Mouse (Mus musculus) heart, adult 18-20 months (tissue): ENCODE measurements around the gene Scrt2. TPM values are rescaled to one million over a fixed set of nuclear protein-coding genes. Genes with fewer than 3 reads are reported as not detected.
"Not testable (repeated sequence)": the region's sequence is repeated elsewhere in the genome, so short reads cannot be mapped to it uniquely, and the experiment has no call there.

Experiments
- DNase-seq, 2 experiments: peaks; one replicate each; pipeline ENCODE4 v3.0.0; 2021 to 2022; ENCODE audit warnings: mixed read lengths in 1 of 2
- long read RNA-seq, 2 experiments: library from polyadenylated mRNA; stranded (forward); transcript quantifications; one replicate each; pipeline ENCODE4 v2.0.0; 2021
- total RNA-seq, 2 experiments: library from RNA; stranded (reverse); gene quantifications; 2 replicates each; pipeline ENCODE4 v1.2.3; 2021

Gene Scrt2
- total RNA-seq, result not detected
- long read RNA-seq, experiment 1, result 0 reads
- long read RNA-seq, experiment 2, result 0 reads

DNA sequence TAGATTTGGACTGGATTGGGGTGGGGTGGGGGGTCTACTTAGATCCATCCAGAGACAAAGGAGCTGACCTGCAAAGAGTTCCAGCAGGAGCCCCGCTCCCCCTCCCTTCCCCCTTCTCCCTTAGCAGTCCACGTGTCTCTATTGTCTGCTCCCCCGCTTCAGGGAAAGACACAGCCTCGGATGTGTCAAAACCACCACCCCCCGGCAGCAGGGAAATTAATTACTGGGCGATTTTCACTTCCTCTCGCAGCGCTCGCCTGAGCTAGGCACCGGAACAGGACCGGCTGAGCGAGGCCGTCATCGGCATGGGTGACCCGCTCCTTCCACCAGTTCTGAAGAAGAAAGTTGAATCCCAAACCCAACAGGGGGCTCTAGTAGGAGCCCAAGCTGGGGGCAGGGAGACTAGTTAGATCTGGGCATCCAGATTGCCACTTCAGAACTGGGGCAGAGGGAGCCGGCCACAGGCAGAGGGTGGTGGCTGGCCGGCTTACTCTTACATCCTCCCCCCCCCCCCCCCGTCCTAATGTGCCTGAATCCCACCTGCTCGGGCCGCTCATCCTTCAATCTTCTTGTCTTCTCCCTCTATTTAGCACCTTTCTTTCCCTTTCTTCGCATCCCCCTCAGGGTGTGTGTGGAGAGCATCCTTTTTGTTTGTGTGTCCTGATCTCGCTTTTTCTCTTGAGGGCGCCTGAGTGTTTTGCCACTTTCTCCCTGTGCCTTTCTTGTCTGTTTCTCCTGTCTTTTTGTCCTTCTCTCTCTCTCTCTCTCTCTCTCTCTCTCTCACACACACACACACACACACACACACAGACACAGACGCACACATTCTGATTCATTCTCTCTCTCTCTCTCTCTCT lies at the start of gene Scrt2:
Gene Scrt2 (plus strand): TSS at position 845 of the 857 bp plus-strand sequence.
- DNase-seq, result peak in 1 of 2 experiments; percentile 54

DNA sequence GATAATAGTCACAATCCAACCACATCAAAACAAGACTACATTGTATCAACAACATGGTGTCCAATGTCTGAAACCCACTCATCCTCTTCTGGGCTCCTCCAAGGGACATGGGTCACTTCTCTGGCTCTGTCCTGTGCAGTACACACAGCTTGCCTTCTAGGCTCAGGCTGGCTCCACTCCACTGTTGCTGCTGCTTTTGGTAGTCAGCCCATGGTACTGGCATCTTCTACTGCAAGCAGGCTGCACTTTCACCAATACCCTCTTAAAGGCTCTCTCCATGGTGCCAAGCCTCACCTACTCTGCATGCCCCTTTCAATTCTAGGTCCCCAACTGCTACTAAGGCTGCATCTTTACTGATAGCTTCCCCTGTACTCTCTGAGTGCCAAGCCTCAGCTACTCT lies 41.2 kb upstream of the Scrt2 start:
- DNase-seq, result no peak

DNA sequence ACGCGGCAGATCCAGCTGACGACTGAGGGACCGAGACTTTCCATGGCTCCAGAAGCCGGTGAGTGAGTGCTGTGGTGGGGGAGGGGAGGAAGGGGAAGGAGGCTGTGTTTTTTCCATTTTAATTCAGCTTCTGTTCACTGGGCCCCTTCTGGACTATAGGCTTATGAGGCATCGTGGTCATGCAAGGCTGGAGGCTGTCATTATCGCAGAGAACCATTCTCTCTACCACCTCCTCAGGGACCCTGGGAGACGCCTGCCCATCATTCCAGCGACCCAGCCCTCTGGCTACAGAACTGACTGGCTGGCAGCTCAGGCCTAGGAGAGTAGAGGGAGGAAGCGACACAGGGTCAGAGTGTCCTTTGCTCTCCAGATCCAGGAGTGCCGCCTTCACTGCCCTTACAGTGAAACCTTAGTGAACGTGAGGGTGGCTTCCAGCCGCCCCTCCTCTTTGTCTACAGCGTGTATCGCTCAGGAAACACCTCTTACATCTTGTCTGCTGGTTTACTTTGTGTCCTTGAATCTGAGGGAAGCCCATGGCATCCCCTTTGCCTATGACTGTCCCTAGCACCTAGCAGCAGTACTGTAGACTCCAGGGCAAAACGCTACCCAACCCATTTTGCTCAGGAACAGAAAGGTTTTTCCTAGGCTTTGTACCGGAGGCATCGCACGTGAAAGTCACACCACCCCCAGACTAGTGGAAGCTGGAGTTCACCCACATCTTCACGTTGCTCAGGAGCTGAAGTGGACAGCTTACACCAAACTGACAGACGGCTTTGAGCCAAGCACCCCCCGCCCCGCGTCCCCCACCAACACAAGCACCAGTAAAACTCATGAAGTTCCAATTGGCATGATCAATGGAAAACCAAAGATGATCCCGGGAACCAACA lies 34.0 kb upstream of the Scrt2 start:
- DNase-seq, result no peak

DNA sequence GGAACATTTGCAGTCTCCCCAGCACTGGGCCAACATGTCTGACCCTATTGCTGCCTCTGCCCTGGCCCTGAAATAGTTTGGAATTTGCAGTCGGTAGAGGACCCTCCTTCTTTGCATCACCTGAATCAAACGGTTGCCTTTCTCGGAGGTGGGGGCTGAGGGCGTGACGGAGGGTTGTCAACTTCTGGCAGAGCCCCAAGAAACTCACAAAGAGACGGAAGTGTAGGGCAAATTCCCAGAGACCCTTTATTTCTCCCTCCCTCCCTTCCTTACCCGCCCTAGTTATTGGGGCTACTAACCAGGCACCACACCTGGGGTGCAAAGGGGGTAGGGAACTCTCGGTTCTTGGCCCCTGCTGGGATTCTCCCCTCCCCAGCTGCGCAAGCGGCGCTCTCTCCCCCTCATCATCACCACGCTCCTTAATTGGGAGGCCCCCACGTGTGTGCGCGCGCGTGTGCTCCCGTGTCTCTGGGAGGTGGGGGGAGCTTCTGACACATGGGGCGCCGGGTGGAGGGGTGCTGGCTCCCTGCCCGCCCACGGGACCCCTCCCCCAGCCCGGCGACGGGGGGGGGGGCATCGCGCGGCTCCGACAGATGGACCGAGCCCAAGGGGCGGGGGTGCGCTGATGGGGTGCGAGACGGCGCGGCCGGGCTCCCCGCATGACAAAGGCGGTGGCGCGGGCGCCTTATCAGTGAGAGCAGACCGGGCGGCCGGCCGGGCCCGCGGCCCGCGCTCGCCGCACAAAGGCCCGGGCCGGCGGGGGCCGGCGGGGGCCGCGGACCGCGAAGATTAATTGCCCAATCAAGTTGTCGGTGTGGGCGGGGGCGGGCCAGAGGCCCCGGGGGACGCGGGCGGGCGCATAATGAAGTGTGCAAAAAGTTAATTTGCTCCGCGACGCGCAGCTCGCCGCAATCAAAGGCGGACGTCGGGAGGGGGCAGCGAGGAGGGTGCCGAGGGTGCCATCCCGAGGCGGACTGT lies 33.0 kb upstream of the Scrt2 start:
- DNase-seq, result no peak

DNA sequence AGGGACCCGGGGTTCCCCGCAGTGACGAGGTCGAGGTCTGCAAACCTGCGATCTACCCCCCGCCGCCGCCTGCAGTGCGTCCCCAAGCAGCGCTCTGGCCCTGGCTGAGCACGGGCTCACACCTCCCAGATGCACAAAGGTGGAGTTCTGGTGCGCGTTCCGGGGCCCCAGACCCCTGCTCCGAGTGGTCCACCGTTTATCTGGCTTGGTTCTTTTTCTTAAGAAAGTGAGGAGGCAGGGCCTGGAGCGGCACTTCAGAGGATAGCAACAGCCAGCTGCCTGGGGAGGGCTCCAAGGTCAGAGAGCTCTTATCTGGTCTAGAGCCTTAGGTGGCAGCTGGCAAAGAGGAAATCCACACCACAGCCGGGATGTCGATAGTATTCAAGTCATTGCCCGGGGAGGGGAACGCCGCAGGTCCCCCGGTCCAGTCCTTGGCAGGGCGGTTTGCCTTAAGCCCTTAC lies 32.3 kb upstream of the Scrt2 start:
- DNase-seq, result no peak

DNA sequence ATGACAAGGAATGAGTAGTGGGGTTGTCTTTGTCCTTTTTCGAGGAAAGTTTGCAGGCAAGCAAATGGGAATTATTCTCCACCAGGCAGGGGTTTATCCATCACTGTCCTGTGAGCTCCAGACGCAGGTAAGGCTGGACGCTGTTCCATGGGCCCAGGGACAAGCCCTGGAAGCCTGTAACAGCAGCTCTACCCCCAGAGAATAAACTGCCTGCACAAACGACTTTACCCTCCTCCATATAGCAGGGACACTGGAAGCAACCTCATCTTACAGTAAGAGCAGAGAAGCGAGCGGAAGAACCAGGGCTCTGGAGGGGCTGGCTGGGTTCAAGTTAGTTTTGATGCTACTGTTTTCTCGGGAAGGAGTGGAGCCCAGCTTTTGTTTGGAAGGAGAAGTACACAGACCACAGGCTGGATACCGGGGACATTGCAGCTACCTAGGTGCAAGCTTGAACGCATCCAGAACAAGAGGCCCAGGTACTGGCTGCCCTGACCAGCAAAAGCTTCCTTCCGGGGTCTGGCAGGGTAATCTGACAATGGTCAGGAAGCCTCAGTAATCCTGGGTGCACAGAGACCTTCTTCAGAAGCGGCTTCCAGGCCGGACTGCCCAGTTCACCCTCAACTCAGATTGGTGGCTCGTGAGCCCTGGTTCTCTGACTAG lies 31.6 kb upstream of the Scrt2 start:
- no peak for DNase-seq

DNA sequence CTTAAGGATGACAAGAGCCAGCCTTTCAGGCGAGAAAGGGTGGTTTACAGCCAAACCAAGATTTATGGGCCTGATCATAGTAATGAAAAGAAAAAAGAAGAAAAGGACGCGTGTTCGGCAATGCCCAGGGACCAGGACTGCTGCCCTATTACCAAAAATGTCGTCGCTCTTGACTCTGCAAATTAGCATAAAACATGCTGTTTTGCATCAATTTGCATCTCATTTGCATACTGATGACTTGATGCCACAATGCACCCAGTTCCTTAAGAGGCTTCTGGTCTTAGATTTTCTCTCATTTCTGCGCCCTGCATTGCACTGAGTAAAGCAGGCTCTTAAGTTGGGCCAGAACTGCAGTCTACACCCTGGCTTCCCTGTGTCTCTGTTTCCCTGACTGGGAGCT lies 31.0 kb upstream of the Scrt2 start:
- no peak for DNase-seq

DNA sequence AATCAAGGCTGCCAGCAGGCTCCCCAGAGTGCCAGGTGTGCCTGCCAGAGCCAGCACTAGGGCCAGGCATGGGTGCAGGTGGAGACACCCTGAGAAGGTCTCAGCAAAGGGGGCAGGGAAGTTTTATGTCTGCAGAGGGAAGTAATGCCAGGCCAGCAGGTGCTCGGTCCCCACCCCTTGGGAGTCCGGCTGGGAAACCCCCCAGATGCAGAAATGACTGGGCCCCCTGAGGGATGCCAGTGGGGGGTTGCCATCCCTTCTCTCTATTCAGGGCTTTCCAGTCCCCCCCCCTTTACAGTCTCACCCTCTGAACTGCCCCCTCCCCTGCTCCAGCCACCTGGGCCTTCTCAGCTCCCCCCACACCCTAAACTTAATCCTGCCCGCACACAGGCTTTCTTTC lies 29.3 kb upstream of the Scrt2 start:
- DNase-seq, result no peak

DNA sequence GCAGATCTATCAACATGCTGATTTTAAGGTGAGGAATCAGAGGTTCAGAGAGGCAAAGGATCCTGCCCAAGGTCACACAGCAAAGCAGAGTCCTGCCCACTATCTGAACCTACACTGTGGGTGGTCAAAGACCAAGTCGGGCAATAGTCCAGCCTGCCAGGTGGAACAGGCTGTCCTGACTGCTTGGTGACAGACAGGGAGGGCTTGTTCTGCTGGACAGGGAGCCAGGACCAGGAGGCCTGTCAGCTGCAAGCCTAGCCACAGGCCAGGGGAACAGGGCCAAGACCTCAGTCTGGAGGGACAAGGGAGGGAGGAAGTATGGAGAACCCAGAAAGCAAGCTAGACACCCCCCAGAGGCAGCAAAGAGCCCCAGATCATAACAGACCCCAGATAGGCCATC lies 25.9 kb upstream of the Scrt2 start:
- DNase-seq, result peak in 1 of 2 experiments; percentile 19

DNA sequence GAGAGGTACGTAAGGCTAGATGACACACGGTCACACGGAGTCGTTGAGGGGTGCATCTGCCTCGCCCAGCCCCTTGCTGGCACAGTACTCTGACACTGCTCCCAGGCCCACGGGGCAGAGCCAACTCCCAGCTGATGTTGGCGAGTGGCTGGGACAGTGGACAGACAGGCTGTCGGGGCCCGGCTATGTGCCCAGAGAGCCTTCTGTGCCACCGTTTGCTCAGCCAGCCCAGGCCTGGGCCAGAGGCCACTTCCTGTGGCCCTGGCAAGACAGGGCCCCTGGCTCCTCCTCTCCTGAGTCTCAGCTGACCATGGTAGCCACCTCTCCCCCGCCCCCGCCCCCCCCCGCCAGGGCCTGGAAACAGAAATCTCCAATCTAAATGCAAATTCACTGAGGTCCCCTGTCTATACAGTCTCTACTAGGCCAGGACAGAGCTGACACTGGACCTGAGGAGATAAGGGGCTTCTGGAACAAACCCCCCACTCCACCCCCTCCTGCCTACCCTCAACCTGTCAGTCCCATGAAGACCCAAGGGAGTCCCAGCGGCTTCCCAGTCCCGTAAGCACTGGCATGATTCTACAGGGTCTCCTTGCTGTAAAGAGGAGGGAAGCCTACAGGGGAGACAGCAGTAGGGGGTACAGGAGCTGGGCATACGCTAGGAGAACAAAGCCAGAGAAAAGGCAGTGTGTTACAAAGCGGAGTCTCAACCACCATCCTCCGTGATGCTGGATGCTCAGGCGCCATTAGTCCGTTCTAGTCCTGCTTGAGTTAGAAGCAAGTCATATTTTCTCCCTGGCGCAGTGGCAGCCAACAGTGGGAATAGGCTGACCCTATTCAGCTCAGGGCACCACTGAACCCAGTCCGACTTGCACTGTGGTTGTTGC lies 24.7 kb upstream of the Scrt2 start:
- DNase-seq, result peak in 1 of 2 experiments; percentile 47

DNA sequence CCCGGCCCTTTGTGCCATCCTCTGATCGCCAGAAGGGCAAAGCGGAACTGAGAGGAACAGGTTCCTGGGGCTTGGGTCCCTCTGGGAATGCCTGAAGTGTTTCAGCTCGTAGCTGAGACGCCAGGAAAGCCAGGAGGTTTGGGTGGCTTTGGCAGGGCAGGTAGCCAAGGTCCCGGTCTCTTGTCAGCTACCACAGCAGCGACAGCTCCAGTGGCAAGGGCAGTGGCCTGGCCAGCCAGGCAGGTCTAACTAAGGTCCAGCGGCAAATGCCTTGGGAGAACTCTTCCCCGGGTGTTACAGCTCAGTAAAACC lies 24.1 kb upstream of the Scrt2 start:
- no peak for DNase-seq

DNA sequence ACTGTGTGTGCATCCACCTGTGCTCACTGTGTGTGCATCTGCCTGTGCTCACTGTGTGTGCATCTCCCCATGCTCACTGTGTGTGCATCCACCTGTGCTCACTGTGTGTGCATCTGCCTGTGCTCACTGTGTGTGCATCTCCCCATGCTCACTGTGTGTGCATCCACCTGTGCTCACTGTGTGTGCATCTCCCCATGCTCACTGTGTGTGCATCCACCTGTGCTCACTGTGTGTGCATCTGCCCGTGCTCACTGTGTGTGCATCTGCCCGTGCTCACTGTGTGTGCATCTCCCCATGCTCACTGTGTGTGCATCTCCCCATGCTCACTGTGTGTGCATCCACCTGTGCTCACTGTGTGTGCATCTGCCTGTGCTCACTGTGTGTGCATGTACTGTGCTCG lies 18.5 kb upstream of the Scrt2 start:
- not testable (repeated sequence) for DNase-seq

DNA sequence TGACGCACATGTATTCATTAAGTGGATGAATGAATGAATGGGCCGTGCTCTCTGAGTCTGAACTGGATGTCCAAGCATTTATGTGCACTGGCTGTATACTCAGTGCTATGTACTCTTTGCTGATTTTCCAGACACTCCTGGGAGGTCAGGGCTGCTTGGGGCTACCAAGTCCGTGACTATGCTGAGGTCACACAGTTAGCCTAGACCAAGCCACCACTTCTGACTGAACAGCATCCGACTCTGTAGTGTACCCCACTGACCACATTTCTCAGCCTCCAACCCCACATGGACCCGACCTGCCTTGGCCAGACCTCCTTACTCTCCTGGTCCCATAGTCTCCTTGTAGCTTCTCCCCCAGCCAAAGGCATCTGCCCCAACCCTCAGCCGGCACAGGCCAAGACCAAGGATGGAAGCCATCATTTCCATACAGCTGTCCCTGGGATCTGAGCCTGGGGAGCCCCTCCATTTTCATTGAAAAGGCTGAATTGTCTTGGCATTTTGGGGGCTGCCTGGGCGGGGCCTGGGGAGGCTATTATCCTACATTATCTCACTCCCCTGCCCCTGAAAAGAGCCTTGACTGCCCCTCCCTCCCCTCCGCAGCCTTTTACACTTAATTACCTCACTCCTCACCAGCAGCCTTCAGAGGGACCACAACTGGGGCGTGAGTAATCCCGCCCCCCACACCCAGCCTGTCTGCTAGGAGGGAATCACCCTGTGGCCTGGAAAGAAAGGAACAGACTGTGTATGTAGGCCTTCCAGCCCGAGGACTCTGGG lies 12.5 kb upstream of the Scrt2 start:
- DNase-seq, result no peak

DNA sequence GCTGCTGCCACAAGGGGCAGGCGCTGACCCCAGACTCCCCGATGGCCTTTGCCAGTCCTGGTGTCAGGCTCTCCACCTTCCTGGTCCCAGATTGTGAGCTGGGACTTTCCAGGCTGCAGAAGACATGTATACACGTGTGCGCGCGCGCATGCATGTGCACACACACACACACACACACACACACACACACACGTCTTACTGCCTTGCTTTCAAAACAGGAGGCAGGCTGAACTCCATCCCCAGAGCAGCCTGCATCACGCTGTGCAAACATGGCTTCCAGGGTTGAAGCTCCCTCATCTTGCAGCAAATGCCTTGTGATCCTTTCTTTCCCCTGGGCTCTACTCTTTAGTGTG lies 11.9 kb upstream of the Scrt2 start:
- no peak for DNase-seq

DNA sequence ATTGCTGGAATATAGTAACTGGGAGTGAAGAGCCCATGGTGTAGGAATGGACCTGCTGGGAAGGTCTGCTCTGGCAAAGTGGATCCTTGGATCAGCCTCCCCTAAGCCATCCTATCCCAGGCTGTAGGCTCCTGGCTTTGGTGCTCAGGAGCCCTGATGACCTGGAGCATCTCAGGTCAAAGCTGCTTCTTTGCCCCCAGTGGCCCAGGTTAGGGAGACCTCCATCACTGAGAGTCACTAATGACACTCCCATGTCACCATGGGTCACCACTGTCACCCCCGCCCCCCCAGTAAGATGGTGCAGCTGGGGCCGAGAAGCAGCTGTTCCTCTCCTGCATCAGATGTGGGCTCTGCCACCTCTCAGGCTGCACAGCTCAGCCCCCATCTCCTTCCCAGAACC lies 11.4 kb upstream of the Scrt2 start:
- no peak for DNase-seq

DNA sequence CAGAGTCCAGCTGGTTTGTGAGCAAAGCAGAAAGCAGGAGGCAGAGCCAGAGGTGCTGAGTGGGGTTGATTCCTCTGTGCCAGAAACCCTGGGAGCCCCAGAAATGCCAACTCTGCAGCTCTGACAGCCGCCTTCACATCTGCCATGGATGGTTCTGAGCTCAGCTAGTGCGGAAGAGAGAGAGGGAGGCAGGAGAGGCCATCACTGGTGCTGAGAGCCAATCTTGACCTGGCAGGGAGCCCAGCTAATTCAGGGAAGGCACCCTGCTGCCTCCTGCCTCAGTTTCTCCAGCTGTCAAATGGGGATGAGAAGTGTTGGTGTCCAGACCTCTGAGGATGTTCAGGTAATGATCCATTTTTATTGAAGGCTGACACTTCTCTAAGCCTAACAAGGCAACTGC lies 6.8 kb upstream of the Scrt2 start:
- no peak for DNase-seq

DNA sequence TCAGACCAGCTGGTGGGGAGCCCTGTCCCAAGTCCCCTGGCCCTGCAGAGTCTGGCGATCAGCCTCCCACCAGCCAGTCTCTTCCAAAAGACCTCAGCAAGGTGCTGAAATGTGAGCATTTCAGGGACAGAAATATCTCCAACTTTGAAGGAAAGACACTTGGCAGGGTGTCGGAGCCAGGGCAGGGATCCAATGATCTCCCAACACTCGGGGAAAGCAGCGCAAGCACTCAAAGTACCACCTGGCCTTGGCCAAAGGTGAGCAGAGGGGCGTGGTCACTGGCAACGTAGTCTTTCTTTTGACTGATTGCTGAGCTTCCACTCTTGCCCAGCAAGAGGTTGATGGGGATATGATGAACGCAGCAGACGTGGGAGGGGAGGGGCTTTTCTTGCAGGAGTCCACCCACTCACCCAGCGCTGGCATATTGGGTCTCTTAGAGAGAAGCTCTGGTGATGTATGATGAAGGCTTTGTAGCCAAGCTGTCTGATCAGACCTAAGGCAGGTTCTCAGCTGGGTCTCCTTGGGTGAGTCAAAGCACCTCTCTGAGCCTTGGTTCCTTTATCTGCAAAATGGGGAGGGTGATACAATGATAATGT lies 5.9 kb upstream of the Scrt2 start:
- no peak for DNase-seq

DNA sequence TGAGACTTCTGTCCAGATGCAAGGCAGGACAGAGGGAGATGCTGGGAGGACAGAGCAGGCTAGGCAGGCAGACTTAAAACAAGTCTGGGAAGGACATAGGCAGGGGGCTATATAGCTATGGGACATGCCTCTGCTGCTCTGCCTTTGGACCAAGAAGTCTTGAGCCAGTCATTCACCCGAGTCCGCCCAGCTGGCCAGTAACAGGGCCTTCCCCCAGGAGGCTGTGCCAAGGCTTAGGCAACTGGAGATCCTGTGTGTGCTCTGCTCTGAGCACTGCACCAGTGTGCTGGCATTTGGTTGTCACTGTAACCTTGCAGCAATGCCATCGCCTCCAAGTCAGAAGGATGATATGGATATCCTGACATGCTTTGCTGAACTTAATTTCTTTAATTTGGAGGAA lies 4.0 kb upstream of the Scrt2 start:
- no peak for DNase-seq
